Mouse (Mus musculus): ENCODE data around the gene Rnf208. TPM values are rescaled to one million over a fixed set of nuclear protein-coding genes. Genes with fewer than 3 reads are reported as not detected.

Gene Rnf208
- polyA plus RNA-seq, 1 experiment from 2014 or later, result 24.2 TPM

DNA sequence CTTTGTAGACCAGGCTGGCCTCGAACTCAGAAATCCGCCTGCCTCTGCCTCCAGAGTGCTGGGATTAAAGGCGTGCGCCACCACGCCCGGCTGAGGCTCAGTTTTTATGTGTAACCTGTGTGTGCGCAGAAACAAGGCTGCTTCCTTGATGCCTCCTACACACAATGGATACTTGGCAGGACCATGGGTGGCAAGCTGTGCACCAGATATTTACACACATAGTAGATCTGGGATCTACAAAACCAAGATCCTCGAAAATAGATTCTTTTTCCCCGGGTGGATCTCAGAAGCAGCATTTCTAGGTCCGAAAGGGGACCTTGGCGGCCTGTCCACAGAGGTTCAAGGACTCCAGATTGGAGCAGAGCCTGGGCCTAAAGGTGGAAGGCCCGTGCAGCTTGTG is 19.8 kb downstream of the Rnf208 start:
- Histone ChIP-seq H3K9ac (ENCODE audit: low read depth, low read length) (no peak overlapping the region; the same call in 1 of the 2 replicates), H3K27me3 (ENCODE audit: insufficient read depth, low read length) (no peaks in the 10 kb centered on the region), H3K4me1 (replicated peaks; ENCODE audit: insufficient read depth, low read length) (peaks cover 31% of the 10 kb centered on the region), H3K9me3 (replicated peaks; ENCODE audit: low read length) (no peaks in the 10 kb centered on the region), H3K4me2 (ENCODE audit: low read length) (peak overlapping the region; percentile 99), H3K27ac (peak overlapping the region; percentile 62; the same call in 1 of the 2 replicates), H3K36me3 (ENCODE audit: insufficient read depth, low read length) (no peaks in the 10 kb centered on the region), H3K4me3 (replicated peaks; ENCODE audit: low read depth, low read length) (peak overlapping the region; percentile 62)
- TF ChIP-seq CTCF (IDR thresholded peaks at IDR 0.05; ENCODE audit: low read depth), result no peak
- DNase-seq (ENCODE audit: low spot score) (no peak), ATAC-seq (replicated peaks; ENCODE audit: low FRiP score, low read depth) (no peak)
- 45% methylated on average over 12 of the region's 12 CpGs for WGBS

DNA sequence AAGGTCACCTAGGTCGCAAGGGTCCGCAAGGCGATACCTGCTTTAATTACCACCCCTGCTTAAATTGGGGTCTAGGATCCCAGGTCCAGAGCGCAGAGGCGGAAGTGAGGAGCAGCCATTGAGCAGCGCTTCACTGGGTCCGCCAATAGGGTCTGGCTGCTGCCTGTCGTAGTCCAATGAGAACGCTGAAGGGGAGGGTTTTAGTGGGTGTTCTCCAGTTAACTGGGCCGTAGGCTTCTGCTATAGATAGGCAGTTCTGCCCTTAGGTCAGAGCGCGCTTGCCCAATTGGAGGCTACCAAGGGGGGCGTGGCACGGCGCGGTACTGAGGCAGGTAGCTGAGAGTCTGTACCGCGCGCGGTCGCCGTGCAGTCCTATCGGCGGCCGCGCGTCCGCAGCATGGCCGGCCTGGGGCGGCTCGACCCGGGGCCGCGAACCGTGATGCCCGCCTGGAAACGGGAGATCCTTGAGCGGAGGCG is 20.3 kb downstream of the Rnf208 start, which contains the start of gene Tprn:
Tprn (plus strand) TSS at position 328 of the 477 bp plus-strand sequence.
- TF ChIP-seq CTCF (IDR thresholded peaks at IDR 0.05; ENCODE audit: low read depth), result no peak
- no peaks in the 10 kb centered on the region for H3K27me3 ChIP-seq (ENCODE audit: insufficient read depth, low read length)
- peak within 1 kb of the TSS; percentile 62 for H3K4me3 ChIP-seq (replicated peaks; ENCODE audit: low read depth, low read length)
- peak within 1 kb of the TSS; percentile 99 for H3K4me2 ChIP-seq (ENCODE audit: low read length)
- H3K36me3 ChIP-seq (ENCODE audit: insufficient read depth, low read length), result no peaks in the 10 kb centered on the region
- H3K9me3 ChIP-seq (replicated peaks; ENCODE audit: low read length), result no peaks in the 10 kb centered on the region
- peak within 1 kb of the TSS; percentile 75 for H3K9ac ChIP-seq (ENCODE audit: low read depth, low read length)
- peak; percentile 99 for DNase-seq (ENCODE audit: low spot score)
- peak within 1 kb of the TSS; percentile 70 for H3K27ac ChIP-seq
- WGBS, result under 1% methylated on average over 39 of the region's 39 CpGs
- H3K4me1 ChIP-seq (replicated peaks; ENCODE audit: insufficient read depth, low read length), result peaks cover 32% of the 10 kb centered on the region
- ATAC-seq (replicated peaks; ENCODE audit: low FRiP score, low read depth), result peak; percentile 95

DNA sequence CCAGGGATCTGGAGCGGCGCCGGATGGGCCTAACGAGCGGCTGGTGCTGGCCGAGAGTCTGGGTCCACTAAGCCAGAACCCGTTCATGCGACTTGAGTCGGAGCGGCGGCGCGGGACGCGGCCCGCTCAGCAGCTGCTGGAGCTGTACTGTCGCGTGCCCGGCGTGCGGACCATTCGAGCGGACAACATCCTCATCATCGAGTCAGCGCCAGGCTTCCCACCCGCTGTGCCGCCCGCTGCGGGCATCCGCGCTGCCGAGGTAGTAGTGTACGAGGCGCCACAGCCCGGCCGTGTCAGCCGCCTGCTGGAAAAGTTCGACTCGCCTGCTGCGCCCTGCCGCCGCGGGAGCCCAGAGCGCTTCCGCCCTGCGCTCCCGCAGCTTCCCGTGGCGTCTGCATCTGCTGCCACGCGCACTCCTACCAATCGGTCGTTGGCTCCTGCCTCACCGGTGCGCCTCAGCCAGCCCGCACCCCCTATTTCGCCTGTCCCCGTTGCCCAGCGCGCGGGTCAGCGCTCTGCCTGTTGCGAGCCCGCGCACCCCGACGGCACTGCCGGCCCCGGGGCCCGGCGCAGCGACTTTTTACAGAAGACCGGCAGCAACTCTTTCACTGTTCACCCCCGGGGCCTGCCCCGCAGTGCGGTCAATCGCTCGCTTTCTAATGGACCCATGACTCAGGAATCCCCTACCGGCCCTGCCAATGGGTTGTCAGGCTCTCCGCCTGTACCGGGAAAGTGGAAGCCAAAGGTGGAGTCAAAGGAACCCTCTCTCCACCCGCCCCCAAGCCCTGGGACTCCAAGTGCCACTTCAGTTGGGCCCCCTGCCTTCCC is 21.0 kb downstream of the Rnf208 start:
- Histone ChIP-seq H3K9ac (ENCODE audit: low read depth, low read length) (peak overlapping the region; percentile 75), H3K4me1 (replicated peaks; ENCODE audit: insufficient read depth, low read length) (peaks cover 32% of the 10 kb centered on the region), H3K27ac (peak overlapping the region; percentile 70), H3K4me2 (ENCODE audit: low read length) (peak overlapping the region; percentile 99), H3K27me3 (ENCODE audit: insufficient read depth, low read length) (no peaks in the 10 kb centered on the region), H3K9me3 (replicated peaks; ENCODE audit: low read length) (no peaks in the 10 kb centered on the region), H3K4me3 (replicated peaks; ENCODE audit: low read depth, low read length) (peak overlapping the region; percentile 62), H3K36me3 (ENCODE audit: insufficient read depth, low read length) (no peaks in the 10 kb centered on the region)
- DNase-seq (ENCODE audit: low spot score), result no peak
- ATAC-seq (replicated peaks; ENCODE audit: low FRiP score, low read depth), result no peak; the same call in 1 of the 2 replicates
- under 1% methylated on average over 78 of the region's 82 CpGs for WGBS
- TF ChIP-seq CTCF (IDR thresholded peaks at IDR 0.05; ENCODE audit: low read depth), result no peak

DNA sequence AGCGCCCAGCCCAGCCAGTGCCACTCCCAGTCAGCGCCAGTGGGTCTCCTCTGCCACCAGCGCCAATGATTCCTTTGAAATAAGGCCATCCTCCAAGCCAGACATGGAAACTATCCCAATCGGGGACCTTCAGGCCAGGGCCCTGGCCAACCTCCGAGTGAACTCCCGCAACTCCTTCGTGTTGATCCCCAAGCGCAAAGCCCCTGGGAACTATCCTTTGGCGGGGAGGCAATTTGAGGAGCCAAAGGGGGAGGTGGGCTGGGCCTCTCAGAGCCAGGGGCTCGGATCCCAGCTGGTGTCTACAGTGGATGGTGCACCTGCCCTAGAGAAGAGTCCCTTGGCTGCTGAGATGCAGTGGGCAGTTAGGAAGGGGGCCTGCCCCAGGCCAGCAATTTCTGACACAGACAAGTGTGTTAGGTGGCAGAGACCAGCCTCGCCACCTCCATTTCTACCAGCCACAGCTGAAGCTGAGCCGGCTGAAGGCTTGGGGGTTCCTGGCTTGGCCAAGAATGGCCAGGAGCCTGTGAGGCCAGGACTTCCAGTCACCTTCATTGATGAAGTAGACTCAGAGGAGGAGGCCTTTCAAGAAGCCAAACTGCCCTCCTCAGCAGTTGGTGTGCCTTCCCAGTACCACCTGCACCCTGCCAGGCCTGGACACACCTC is 21.7 kb downstream of the Rnf208 start:
- Histone ChIP-seq H3K27me3 (ENCODE audit: insufficient read depth, low read length) (no peaks in the 10 kb centered on the region), H3K9ac (ENCODE audit: low read depth, low read length) (peak overlapping the region; percentile 75), H3K4me3 (replicated peaks; ENCODE audit: low read depth, low read length) (peak overlapping the region; percentile 62), H3K9me3 (replicated peaks; ENCODE audit: low read length) (no peaks in the 10 kb centered on the region), H3K4me2 (ENCODE audit: low read length) (peak overlapping the region; percentile 99), H3K27ac (no peak overlapping the region), H3K36me3 (ENCODE audit: insufficient read depth, low read length) (peaks cover 4% of the 10 kb centered on the region; the same call in 1 of the 2 replicates), H3K4me1 (replicated peaks; ENCODE audit: insufficient read depth, low read length) (peaks cover 32% of the 10 kb centered on the region)
- DNase-seq (ENCODE audit: low spot score), result no peak
- WGBS, result 25% methylated on average over 12 of the region's 12 CpGs
- ATAC-seq (replicated peaks; ENCODE audit: low FRiP score, low read depth), result no peak
- no peak for TF ChIP-seq CTCF (IDR thresholded peaks at IDR 0.05; ENCODE audit: low read depth)

DNA sequence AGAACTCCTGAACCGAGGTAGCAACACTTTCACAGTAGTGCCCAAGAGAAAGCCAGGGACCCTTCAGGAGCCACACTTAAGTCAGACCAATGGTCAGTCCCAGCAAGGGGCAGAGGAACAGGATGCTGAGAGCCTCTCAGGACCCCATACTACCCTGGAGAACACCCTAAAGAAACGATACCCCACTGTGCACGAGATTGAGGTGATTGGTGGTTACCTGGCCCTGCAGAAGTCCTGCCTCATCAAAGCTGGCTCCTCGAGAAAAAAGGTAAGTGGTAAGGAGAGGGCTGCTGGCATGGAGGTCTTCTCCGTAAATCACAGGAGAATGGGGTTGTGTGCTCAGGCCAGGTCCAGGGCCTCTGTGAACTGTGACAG is 22.2 kb downstream of the Rnf208 start:
- H3K36me3 ChIP-seq (ENCODE audit: insufficient read depth, low read length), result peaks cover 7% of the 10 kb centered on the region; the same call in 1 of the 2 replicates

DNA sequence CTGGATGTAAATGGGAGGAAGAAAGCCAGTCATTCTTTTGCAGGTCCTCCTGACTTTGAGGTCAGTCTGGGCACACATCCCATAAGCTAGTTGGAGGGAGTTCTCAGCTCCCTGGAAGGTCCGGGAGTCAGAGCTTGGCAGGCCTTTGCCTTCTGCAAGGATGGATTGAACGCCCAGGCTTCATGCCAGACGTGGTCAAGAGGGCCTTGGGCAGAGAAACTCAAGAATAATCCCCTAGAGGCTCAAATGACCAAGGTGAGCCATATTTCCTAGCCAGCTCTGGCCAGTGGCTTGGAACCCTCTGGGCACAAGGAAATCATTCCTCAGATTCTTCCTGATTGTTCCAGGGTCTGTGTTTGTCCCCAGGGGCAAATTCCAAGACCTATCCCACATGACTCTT is 22.8 kb downstream of the Rnf208 start:
- TF ChIP-seq CTCF (IDR thresholded peaks at IDR 0.05; ENCODE audit: low read depth), result no peak
- Histone ChIP-seq H3K4me2 (ENCODE audit: low read length) (peak overlapping the region; percentile 99; the same call in 1 of the 2 replicates), H3K9me3 (replicated peaks; ENCODE audit: low read length) (no peaks in the 10 kb centered on the region), H3K27me3 (ENCODE audit: insufficient read depth, low read length) (no peaks in the 10 kb centered on the region), H3K36me3 (ENCODE audit: insufficient read depth, low read length) (peaks cover 13% of the 10 kb centered on the region; the same call in 1 of the 2 replicates), H3K4me3 (replicated peaks; ENCODE audit: low read depth, low read length) (no peak overlapping the region), H3K9ac (ENCODE audit: low read depth, low read length) (no peak overlapping the region), H3K4me1 (replicated peaks; ENCODE audit: insufficient read depth, low read length) (peaks cover 32% of the 10 kb centered on the region), H3K27ac (peak overlapping the region; percentile 43; the same call in 1 of the 2 replicates)
- WGBS, result 54% methylated on average over 3 of the region's 3 CpGs
- no peak for ATAC-seq (replicated peaks; ENCODE audit: low FRiP score, low read depth)
- no peak for DNase-seq (ENCODE audit: low spot score)

More for the DNA sequence above, 22.2 kb downstream of the Rnf208 start:
- Histone ChIP-seq H3K4me3 (replicated peaks; ENCODE audit: low read depth, low read length) (peak overlapping the region; percentile 62; the same call in 1 of the 2 replicates), H3K27me3 (ENCODE audit: insufficient read depth, low read length) (no peaks in the 10 kb centered on the region), H3K27ac (0 out of 2 replicates have a peak overlapping the region, but pooled peaks have one; percentile 43), H3K4me2 (ENCODE audit: low read length) (peak overlapping the region; percentile 99), H3K9ac (ENCODE audit: low read depth, low read length) (peak overlapping the region; percentile 75), H3K9me3 (replicated peaks; ENCODE audit: low read length) (no peaks in the 10 kb centered on the region), H3K4me1 (replicated peaks; ENCODE audit: insufficient read depth, low read length) (peaks cover 32% of the 10 kb centered on the region)
- 78% methylated on average over 5 of the region's 5 CpGs for WGBS
- TF ChIP-seq CTCF (IDR thresholded peaks at IDR 0.05; ENCODE audit: low read depth), result no peak
- ATAC-seq (replicated peaks; ENCODE audit: low FRiP score, low read depth) (no peak), DNase-seq (ENCODE audit: low spot score) (no peak)
